Mouse (Mus musculus) MEL (cell line): ENCODE measurements at regions not wholly inside any gene's neighbourhood (a gene's known extent, or its start where the extent isn't known, plus 50 kb on each side); places are given as distances from the start of the nearest gene placed in this dataset.

Experiments
- DNase-seq: peaks from one replicate; pipeline ENCODE4 v3.0.0; 2011; ENCODE audit warnings: low read depth, low spot score
- H3K27ac ChIP-seq: 2 replicates; pipeline ENCODE4 v1.5.1; 2012; ENCODE audit warnings: low read depth, mild to moderate bottlenecking, control low read depth, low read length, moderate library complexity; ENCODE audit not compliant: control insufficient read depth
- H3K27me3 ChIP-seq, 2 experiments: fragments of 150-350 bp in 1 of 2; sonication (generic) in 1 of 2; 2 replicates each; pipeline ENCODE4 v1.6.1; 2012; ENCODE audit warnings: low read length in 2 of 2, mild to moderate bottlenecking in 2 of 2, improper control_type of control experiment in 1 of 2, moderate library complexity in 1 of 2; ENCODE audit not compliant: insufficient read depth in 2 of 2, control insufficient read depth in 1 of 2
- H3K36me3 ChIP-seq, 2 experiments: 2 replicates each; pipeline ENCODE4 v1.6.1; 2012 to 2014; ENCODE audit warnings: low read length in 2 of 2, improper control_type of control experiment in 1 of 2, inconsistent platforms in 1 of 2, mild to moderate bottlenecking in 1 of 2; ENCODE audit not compliant: insufficient read depth in 2 of 2, control insufficient read depth in 1 of 2
- H3K4me1 ChIP-seq, 2 experiments: fragments of 150-350 bp in 1 of 2; sonication (generic) in 1 of 2; 2 replicates each; pipeline ENCODE4 v1.6.1; 2012; ENCODE audit warnings: low read length in 2 of 2, improper control_type of control experiment in 1 of 2, mild to moderate bottlenecking in 1 of 2; ENCODE audit not compliant: insufficient read depth in 2 of 2, control insufficient read depth in 1 of 2
- H3K4me3 ChIP-seq, 2 experiments: fragments of 150-350 bp in 1 of 2; sonication (generic) in 1 of 2; 2 replicates each; pipeline ENCODE4 v1.5.1; 2012; ENCODE audit warnings: low read depth in 2 of 2, low read length in 2 of 2, mild to moderate bottlenecking in 2 of 2, moderate library complexity in 2 of 2, control low read depth in 1 of 2, improper control_type of control experiment in 1 of 2; ENCODE audit not compliant: control insufficient read depth in 1 of 2, insufficient read depth in 1 of 2
- H3K79me2 ChIP-seq: 2 replicates; pipeline ENCODE4 v1.6.1; 2012; ENCODE audit warnings: mild to moderate bottlenecking, low read length, moderate library complexity; ENCODE audit not compliant: control insufficient read depth, poor library complexity, insufficient read depth
- H3K9ac ChIP-seq: 2 replicates; pipeline ENCODE4 v1.6.1; 2012; ENCODE audit warnings: low read depth, mild to moderate bottlenecking, control low read depth, low read length, moderate library complexity; ENCODE audit not compliant: control insufficient read depth, poor library complexity, severe bottlenecking
- H3K9me3 ChIP-seq: fragments of 150-350 bp; sonication (generic); replicated peaks from 2 replicates; pipeline ENCODE4 v1.6.1; 2012; ENCODE audit warnings: mild to moderate bottlenecking, low read length, improper control_type of control experiment, moderate library complexity; ENCODE audit not compliant: insufficient read depth
- CTCF ChIP-seq, 3 experiments: IDR thresholded peaks in 2 of 3; conservative IDR thresholded peaks in 1 of 3; 2 replicates each; pipeline ENCODE4 v1.5.1; 2011 to 2012; ENCODE audit warnings: low read length in 3 of 3, low read depth in 2 of 3, mild to moderate bottlenecking in 2 of 3, improper control_type of control experiment in 1 of 3, inconsistent platforms in 1 of 3, mixed read lengths in 1 of 3, moderate library complexity in 1 of 3; ENCODE audit not compliant: control insufficient read depth in 1 of 3, insufficient read depth in 1 of 3, poor library complexity in 1 of 3, severe bottlenecking in 1 of 3
- E2F4 ChIP-seq: IDR thresholded peaks from 2 replicates; pipeline ENCODE4 v1.6.1; 2011; ENCODE audit warnings: low read depth, low read length, improper control_type of control experiment, borderline replicate concordance
- EP300 ChIP-seq, 2 experiments: IDR thresholded peaks; 2 replicates each; pipeline ENCODE4 v1.6.1; 2011; ENCODE audit warnings: improper control_type of control experiment in 2 of 2, low read length in 2 of 2, low read depth in 1 of 2, mild to moderate bottlenecking in 1 of 2
- GABPA ChIP-seq: IDR thresholded peaks from 2 replicates; pipeline ENCODE4 v1.6.1; 2012; ENCODE audit warnings: low read depth, mild to moderate bottlenecking, inconsistent platforms, low read length, improper control_type of control experiment, moderate library complexity
- KAT2A ChIP-seq: conservative IDR thresholded peaks from 2 replicates; pipeline ENCODE4 v1.6.1; 2012; ENCODE audit warnings: low read depth, low read length, improper control_type of control experiment, inconsistent platforms
- MAFK ChIP-seq: IDR thresholded peaks from 2 replicates; pipeline ENCODE4 v1.6.1; 2011; ENCODE audit warnings: low read depth, mild to moderate bottlenecking, low read length, improper control_type of control experiment, borderline replicate concordance
- MEF2A ChIP-seq: IDR thresholded peaks from 2 replicates; pipeline ENCODE4 v1.6.1; 2014; ENCODE audit warnings: low read depth, mild to moderate bottlenecking, inconsistent platforms, low read length, improper control_type of control experiment; ENCODE audit not compliant: poor library complexity, insufficient replicate concordance, severe bottlenecking; ENCODE audit errors: extremely low read depth
- MXI1 ChIP-seq: IDR thresholded peaks from 2 replicates; pipeline ENCODE4 v1.6.1; 2011; ENCODE audit warnings: mild to moderate bottlenecking, low read depth, low read length, improper control_type of control experiment
- POLR2A ChIP-seq, 2 experiments: IDR thresholded peaks; 2 replicates each; pipeline ENCODE4 v1.6.1; 2011 to 2012; ENCODE audit warnings: low read length in 2 of 2, mild to moderate bottlenecking in 2 of 2, control low read depth in 1 of 2, improper control_type of control experiment in 1 of 2, low read depth in 1 of 2, moderate library complexity in 1 of 2; ENCODE audit not compliant: control insufficient read depth in 1 of 2, insufficient read depth in 1 of 2, poor library complexity in 1 of 2
- POLR2AphosphoS2 ChIP-seq: IDR thresholded peaks from 2 replicates; pipeline ENCODE4 v1.6.1; 2011; ENCODE audit warnings: low read length, improper control_type of control experiment
- RAD21 ChIP-seq: IDR thresholded peaks from 2 replicates; pipeline ENCODE4 v1.6.1; 2011; ENCODE audit warnings: mild to moderate bottlenecking, low read depth, low read length, improper control_type of control experiment
- SIN3A ChIP-seq: IDR thresholded peaks from 2 replicates; pipeline ENCODE4 v1.6.1; 2012; ENCODE audit warnings: low read length, improper control_type of control experiment, inconsistent platforms
- TCF12 ChIP-seq: IDR thresholded peaks from 2 replicates; pipeline ENCODE4 v1.6.1; 2014; ENCODE audit warnings: low read depth, mild to moderate bottlenecking, inconsistent platforms, low read length, improper control_type of control experiment, moderate library complexity
- ZC3H11A ChIP-seq: IDR thresholded peaks from 2 replicates; pipeline ENCODE4 v1.6.1; 2012; ENCODE audit warnings: low read depth, mild to moderate bottlenecking, inconsistent platforms, low read length, improper control_type of control experiment
- ZNF384 ChIP-seq: IDR thresholded peaks from 2 replicates; pipeline ENCODE4 v1.6.1; 2012; ENCODE audit warnings: low read depth, mild to moderate bottlenecking, inconsistent platforms, low read length, improper control_type of control experiment

DNA sequence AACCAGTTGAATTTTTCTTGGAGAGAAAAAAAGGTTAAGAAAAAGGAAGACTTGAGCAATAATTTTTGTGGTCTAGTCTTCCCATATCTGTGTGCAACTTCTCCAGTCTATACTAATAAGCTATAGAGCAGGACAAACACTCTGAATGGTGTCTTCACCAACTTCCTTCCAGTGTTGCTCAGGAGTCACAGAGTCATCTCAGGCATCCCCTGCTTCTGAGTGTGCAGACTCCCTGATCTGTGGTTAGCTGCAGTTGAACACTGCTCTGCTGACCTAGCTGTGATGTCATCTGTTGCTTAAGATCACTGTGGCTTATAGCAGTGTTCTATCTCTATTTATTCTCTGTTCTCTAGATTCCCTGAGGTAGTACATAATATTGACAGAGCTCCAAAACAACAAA is 357.9 kb upstream of the Btbd3 start:
- Histone ChIP-seq H3K4me3 (no peak overlapping the region), H3K36me3 (no peaks in the 10 kb centered on the region), H3K9ac (no peak overlapping the region), H3K9me3 (no peaks in the 10 kb centered on the region), H3K79me2 (no peaks in the 10 kb centered on the region), H3K27me3 (no peaks in the 10 kb centered on the region), H3K4me1 (no peaks in the 10 kb centered on the region), H3K27ac (no peak overlapping the region)
- TF ChIP-seq TCF12 (no peak), POLR2A (IDR thresholded peaks at IDR 0.05; ENCODE audit: control insufficient read depth in 1 of 2, insufficient read depth in 1 of 2, low read depth in 1 of 2, low read length in 2 of 2, poor library complexity in 1 of 2) (no peak)
- DNase-seq = no peak

DNA sequence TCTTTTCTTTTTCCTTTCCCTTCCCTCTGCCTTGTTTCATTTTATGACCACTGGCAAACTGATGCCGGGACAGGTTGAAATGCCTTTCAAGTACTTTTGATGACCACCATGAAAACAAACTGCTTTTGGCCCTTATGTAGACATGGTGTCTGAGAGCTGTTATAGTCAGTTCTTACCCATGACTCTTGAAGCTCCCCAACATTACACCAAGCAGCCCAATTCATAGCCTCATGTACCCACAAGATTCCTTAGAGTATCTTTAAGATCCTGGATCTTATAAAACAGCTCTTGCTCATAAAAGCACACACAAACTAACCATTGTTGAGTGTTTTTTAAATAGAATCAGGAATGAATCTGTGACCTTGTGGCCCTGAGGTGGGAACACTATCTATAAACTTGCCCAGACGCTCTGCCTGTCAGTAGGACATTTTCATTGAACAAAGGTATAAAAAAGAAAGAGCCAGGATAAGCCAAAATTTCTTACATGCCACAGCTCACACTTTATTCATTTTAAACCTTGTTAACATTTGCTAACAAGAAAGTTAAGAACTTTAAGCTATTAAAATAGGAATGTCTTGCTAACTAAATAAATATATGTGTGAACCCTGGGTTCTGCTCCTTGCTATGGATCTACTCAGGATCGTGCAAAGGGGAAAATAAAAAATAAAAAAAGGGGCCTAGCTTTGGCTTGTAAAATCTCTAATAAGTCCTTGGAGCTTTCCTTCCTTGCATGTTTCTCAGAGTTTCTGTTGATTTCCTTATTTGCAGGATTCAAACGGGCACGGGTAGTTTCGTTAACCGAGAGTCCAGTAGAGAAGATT is 375.9 kb upstream of the Btbd3 start:
- Histone ChIP-seq H3K9ac (no peak overlapping the region), H3K27me3 (no peaks in the 10 kb centered on the region), H3K36me3 (no peaks in the 10 kb centered on the region), H3K27ac (no peak overlapping the region), H3K79me2 (no peaks in the 10 kb centered on the region), H3K4me1 (no peaks in the 10 kb centered on the region), H3K9me3 (no peaks in the 10 kb centered on the region), H3K4me3 (no peak overlapping the region)
- no peak for DNase-seq
- no peak for TF ChIP-seq EP300 (IDR thresholded peaks at IDR 0.05; ENCODE audit: low read depth in 1 of 2, low read length in 2 of 2)
- no peak for TF ChIP-seq POLR2AphosphoS2
- TF ChIP-seq ZC3H11A = no peak
- no peak for TF ChIP-seq ZNF384
- no peak for TF ChIP-seq KAT2A
- no peak for TF ChIP-seq E2F4
- no peak for TF ChIP-seq CTCF (IDR thresholded peaks at IDR 0.05 in 2 of 3, conservative IDR thresholded peaks at IDR 0.05 in 1 of 3; ENCODE audit: control insufficient read depth in 1 of 3, insufficient read depth in 1 of 3, low read depth in 2 of 3, low read length in 3 of 3, poor library complexity in 1 of 3, severe bottlenecking in 1 of 3)
- TF ChIP-seq SIN3A = no peak
- TF ChIP-seq RAD21 = no peak
- no peak for TF ChIP-seq MXI1

DNA sequence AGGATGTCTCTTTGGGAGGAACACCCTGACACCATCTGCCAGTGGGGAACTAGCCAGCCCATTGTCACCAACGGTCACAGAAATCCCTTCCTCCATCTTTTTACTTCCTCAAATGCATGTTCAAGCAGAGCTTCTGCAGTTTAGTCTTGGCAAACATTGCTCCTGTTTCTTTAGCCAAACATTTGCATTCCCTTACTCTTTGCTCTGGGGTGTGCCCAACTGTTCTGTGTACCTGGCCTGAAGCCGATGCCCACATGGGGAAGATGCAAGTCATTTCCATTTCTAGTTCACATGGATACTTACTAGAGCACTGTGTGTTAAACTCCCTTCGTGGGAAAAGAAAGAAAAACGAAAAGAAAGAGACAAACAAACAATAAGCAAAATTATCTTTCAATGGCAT is 386.7 kb upstream of the Btbd3 start:
- H3K27me3 ChIP-seq = no peaks in the 10 kb centered on the region
- DNase-seq = no peak
- no peaks in the 10 kb centered on the region for H3K79me2 ChIP-seq
- no peak overlapping the region for H3K4me3 ChIP-seq
- H3K4me1 ChIP-seq = no peaks in the 10 kb centered on the region
- H3K27ac ChIP-seq = no peak overlapping the region
- H3K9ac ChIP-seq = no peak overlapping the region
- no peaks in the 10 kb centered on the region for H3K36me3 ChIP-seq
- H3K9me3 ChIP-seq = no peaks in the 10 kb centered on the region
- no peak for TF ChIP-seq MAFK
- TF ChIP-seq MEF2A = no peak
- no peak for TF ChIP-seq GABPA
